Mouse (Mus musculus) cortical plate, adult 2 months (tissue): ENCODE data around the gene Mcm2.

Experiments
- CTCF ChIP-seq: fragments of 200-500 bp; IDR thresholded peaks from 2 replicates; pipeline ENCODE4 v1.5.1; 2011; ENCODE audit warnings: mild to moderate bottlenecking, control low read depth, low read length; ENCODE audit not compliant: insufficient read depth; ENCODE audit errors: extremely low read depth
- POLR2A ChIP-seq: fragments of 200-500 bp; IDR thresholded peaks from 2 replicates; pipeline ENCODE4 v1.6.1; 2011; ENCODE audit warnings: mild to moderate bottlenecking, low read length, control low read depth; ENCODE audit not compliant: insufficient read depth; ENCODE audit errors: extremely low read depth

GRCm38 (mm10) chr6:88850034-88850433, 48.5 kb downstream of the Mcm2 start:
- no peak for TF ChIP-seq CTCF
- no peak for TF ChIP-seq POLR2A
